Mouse (Mus musculus): ENCODE measurements around the gene Fam90a1b. TPM values are rescaled to one million over a fixed set of nuclear protein-coding genes. Genes with fewer than 3 reads are reported as not detected.

Gene Fam90a1b
- not detected for total RNA-seq (2023)

DNA sequence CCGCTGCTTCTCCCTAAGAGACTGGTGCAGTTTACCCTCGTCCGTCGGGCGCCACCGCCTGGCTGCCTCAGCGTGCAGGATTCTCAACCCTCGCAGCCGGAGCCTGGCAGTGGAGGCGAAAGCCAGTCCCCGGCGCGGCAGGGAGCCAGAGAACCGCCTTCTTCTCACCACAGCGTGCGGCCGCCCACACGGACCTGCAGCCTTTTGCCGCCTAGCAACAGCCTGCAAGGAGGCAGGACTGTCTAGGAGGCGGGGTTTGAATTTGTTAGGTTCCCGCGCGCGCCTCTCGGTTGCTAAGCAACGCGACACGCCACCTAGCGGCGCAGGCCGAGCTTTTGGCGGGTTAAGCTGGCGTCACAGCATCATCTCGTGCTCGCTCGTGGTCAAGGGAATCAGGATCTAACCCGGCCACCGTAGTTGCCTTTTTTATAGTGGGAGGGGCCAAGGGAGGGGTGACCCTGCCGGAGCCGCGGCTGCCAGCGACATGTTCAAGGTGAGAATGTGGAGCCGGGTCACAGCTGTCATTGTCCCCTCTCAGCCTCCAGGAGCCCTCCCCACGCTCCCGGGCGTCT lies at the start of gene Fam90a1b, which contains the start of gene Apoo:
Gene Fam90a1b, minus strand, starts transcription at position 108 of the 572 bp plus-strand sequence.
Gene Apoo, plus strand, starts transcription at position 448 of the 572 bp plus-strand sequence.

Other genes starting within 250 kb of the Fam90a1b start
- 53.4 TPM for gene Zfx, start 243.1 kb downstream of the Fam90a1b start, total RNA-seq (2023)
- gene Eif2s3x, start 153.9 kb downstream of the Fam90a1b start, total RNA-seq (2023) = 116 TPM
- 19.4 TPM for gene Klhl15, start 132.2 kb downstream of the Fam90a1b start, total RNA-seq (2023)
- gene Apoo, start 340 bp upstream of the Fam90a1b start, total RNA-seq (2023) = 7.4 TPM
- gene Maged1, start 175.4 kb upstream of the Fam90a1b start, total RNA-seq (2023) = 4.6 TPM

Measured in CD4-positive naive resting alpha-beta T cell, adult 57 days (primary cell).